Mouse (Mus musculus) stomach, embryonic 16.5 days (tissue): Measurements from ENCODE around the gene Gemin2. TPM values are rescaled to one million over a fixed set of nuclear protein-coding genes. Genes with fewer than 3 reads are reported as not detected.

Source experiments
- ATAC-seq: fragments of 200-750 bp; cut with Nextera tagmentation; 2 replicates; pipeline ENCODE4 v1.8.0; 2017; ENCODE audit warnings: moderate number of reproducible peaks, moderate TSS enrichment; ENCODE audit not compliant: insufficient read depth, low FRiP score
- H3K27ac ChIP-seq: fragments of 300-500 bp; sonication (generic); 2 replicates; pipeline ENCODE4 v1.5.1; 2014; ENCODE audit warnings: low read length
- H3K27me3 ChIP-seq: fragments of 300-500 bp; sonication (generic); 2 replicates; pipeline ENCODE4 v1.6.1; 2014; ENCODE audit warnings: low read length, control low read depth, mixed read lengths; ENCODE audit not compliant: control insufficient read depth, insufficient read depth
- H3K36me3 ChIP-seq: fragments of 300-500 bp; sonication (generic); 2 replicates; pipeline ENCODE4 v1.6.1; 2014; ENCODE audit warnings: low read length; ENCODE audit not compliant: control insufficient read depth, insufficient read depth
- H3K4me1 ChIP-seq: fragments of 300-500 bp; sonication (generic); 2 replicates; pipeline ENCODE4 v1.6.1; 2014; ENCODE audit warnings: low read length, control low read depth, mixed read lengths; ENCODE audit not compliant: control insufficient read depth, insufficient read depth
- H3K4me2 ChIP-seq: fragments of 300-500 bp; sonication (generic); 2 replicates; pipeline ENCODE4 v1.6.1; 2014; ENCODE audit warnings: low read depth, low read length, mixed read lengths
- H3K4me3 ChIP-seq: fragments of 300-500 bp; sonication (generic); replicated peaks from 2 replicates; pipeline ENCODE4 v1.5.1; 2014; ENCODE audit warnings: mild to moderate bottlenecking, low read length
- H3K9ac ChIP-seq: fragments of 300-500 bp; sonication (generic); 2 replicates; pipeline ENCODE4 v1.6.1; 2014; ENCODE audit warnings: low read length
- H3K9me3 ChIP-seq: fragments of 300-500 bp; sonication (generic); replicated peaks from 2 replicates; pipeline ENCODE4 v1.6.1; 2016; ENCODE audit warnings: low read length, control low read depth; ENCODE audit not compliant: control insufficient read depth
- WGBS: fragments of 180-500 bp; shearing (Covaris S2); extraction: QIAGEN DNeasy Blood & Tissue Kit; methylation state at CpG from one replicate; pipeline ENCODE4 v1.1.7; 2014; 5-methylcytosine and 5-hydroxymethylcytosine counted together
- polyA plus RNA-seq: library from polyadenylated mRNA; unstranded; fragments of >200 nt; fragmentation: Nextera tagmentation; extraction: Ambion mirVana; gene quantifications from 2 replicates; pipeline ENCODE4 v1.2.1, GENCODE M21; 2015

Gemin2 gene
- polyA plus RNA-seq, 1 experiment from 2014 or later = 25.7 TPM

DNA sequence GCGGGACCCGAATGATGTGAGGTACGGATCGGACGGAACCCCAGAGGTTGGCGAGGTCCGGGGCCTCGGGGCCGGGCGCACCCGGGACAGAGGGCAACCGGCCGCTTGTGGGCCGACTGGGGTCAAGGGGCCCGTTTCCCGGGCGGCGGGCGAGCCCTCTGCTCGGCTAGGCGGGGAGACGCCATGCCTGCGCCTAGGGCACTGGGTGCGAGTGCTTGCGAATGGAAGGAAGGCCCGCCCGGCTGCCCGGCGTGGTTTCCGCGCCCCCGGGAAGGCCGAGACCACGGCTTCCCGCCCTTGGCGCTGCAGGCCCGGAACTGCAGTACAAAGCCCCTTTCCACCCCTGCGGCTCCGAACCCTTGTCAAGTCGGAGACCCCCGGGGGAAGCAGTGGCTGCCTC lies 53.9 kb downstream of the Gemin2 start:
- peak overlapping the region; percentile 74 for H3K4me2 ChIP-seq
- under 1% methylated on average over 38 of the region's 41 CpGs for WGBS
- H3K27me3 ChIP-seq = no peaks in the 10 kb centered on the region
- H3K9me3 ChIP-seq = no peaks in the 10 kb centered on the region
- H3K4me1 ChIP-seq = peaks cover 8% of the 10 kb centered on the region
- peak overlapping the region; percentile 88 for H3K27ac ChIP-seq
- H3K9ac ChIP-seq = peak overlapping the region; percentile 100
- H3K4me3 ChIP-seq = peak overlapping the region; percentile 98
- ATAC-seq = peak; percentile 42; the same call in 1 of the 2 replicates
- H3K36me3 ChIP-seq = peaks cover 20% of the 10 kb centered on the region

DNA sequence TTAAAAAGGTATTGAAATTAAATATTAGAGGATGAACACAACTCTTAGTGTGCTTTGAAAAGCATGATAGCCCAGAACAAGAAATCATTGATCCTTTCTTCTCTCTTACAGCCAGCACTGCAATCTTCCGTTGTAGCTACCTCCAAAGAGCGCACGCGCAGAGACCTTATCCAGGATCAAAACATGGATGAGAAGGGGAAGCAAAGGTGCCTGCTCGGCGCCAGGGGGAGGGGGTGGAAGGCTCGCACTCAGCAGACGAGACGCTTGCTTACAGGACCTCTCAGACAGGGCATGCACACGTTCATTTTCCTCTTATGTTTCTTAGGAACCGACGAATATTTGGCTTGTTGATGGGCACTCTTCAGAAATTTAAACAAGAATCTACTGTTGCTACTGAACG lies 55.6 kb downstream of the Gemin2 start:
- Histone ChIP-seq H3K9me3 (no peaks in the 10 kb centered on the region), H3K4me3 (no peak overlapping the region), H3K36me3 (peaks cover 26% of the 10 kb centered on the region), H3K4me2 (no peak overlapping the region), H3K27me3 (no peaks in the 10 kb centered on the region), H3K27ac (no peak overlapping the region), H3K4me1 (peaks cover 8% of the 10 kb centered on the region), H3K9ac (no peak overlapping the region)
- WGBS = 92% methylated on average over 13 of the region's 13 CpGs
- ATAC-seq = no peak

DNA sequence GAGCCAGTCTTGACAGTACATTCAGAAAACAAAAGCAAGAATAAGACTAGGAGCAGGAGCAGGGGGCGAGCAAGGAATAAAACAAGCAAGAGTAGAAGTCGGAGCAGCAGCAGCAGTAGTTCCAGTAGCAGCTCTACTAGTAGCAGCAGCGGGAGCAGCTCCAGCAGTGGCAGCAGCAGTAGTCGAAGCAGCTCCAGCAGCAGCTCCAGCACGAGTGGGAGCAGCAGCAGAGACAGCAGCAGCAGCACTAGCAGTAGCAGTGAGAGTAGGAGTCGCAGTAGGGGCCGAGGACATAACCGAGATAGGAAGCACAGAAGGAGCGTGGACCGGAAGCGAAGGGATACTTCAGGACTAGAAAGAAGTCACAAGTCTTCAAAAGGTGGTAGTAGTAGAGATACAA lies 59.1 kb downstream of the Gemin2 start:
- Histone ChIP-seq H3K4me1 (peaks cover 5% of the 10 kb centered on the region; the same call in 1 of the 2 replicates), H3K4me2 (no peak overlapping the region), H3K9ac (no peak overlapping the region), H3K36me3 (peaks cover 26% of the 10 kb centered on the region), H3K4me3 (no peak overlapping the region), H3K9me3 (no peaks in the 10 kb centered on the region), H3K27me3 (no peaks in the 10 kb centered on the region), H3K27ac (no peak overlapping the region)
- ATAC-seq = no peak
- WGBS = 87% methylated on average over 11 of the region's 11 CpGs

DNA sequence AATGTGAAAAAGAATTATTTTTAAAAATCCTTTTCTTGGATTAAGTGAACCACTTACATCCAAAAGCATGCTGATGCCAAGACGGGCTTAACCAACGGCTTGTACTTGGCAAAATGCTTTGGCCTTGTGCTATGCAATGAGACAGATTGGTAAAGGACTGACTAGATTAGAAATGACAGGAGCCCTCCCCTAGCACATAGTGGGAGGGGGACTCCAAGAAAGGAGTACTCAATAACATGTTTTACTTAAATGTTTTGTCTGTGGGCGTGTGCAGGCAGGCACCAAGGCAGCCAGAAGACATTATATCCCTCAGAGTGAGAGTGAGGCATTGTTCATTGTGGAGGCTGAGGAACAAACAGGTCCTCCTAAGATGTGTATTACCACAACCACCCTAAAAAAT lies 60.9 kb downstream of the Gemin2 start:
- H3K27me3 ChIP-seq = no peaks in the 10 kb centered on the region
- 74% methylated on average over 3 of the region's 3 CpGs for WGBS
- no peak overlapping the region for H3K27ac ChIP-seq
- peaks cover 22% of the 10 kb centered on the region for H3K36me3 ChIP-seq
- no peak overlapping the region for H3K4me3 ChIP-seq
- no peak for ATAC-seq
- no peaks in the 10 kb centered on the region for H3K4me1 ChIP-seq
- H3K9ac ChIP-seq = no peak overlapping the region
- H3K4me2 ChIP-seq = no peak overlapping the region
- no peaks in the 10 kb centered on the region for H3K9me3 ChIP-seq

DNA sequence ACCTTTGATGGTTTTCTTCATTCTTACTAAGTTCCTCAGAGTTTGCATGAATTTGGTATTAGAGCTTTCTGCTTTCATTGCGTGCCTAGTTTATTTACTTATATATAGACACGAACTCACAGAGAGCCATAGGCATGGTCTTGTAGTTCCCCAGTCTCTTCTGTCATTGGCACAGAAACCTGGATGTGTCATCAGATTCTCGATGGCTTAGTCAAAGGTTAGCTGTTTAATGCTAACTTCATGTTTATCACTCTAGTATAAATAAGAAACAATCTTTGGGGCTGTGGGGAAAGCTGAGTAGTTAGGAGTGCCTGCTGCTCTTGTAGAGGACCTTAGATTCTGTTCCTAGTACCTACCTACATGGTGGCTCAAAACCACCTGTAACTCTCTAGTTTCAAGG lies 63.8 kb downstream of the Gemin2 start:
- H3K9me3 ChIP-seq = no peaks in the 10 kb centered on the region
- H3K4me3 ChIP-seq = no peak overlapping the region
- H3K4me1 ChIP-seq = no peaks in the 10 kb centered on the region
- H3K27me3 ChIP-seq = no peaks in the 10 kb centered on the region
- H3K27ac ChIP-seq = no peak overlapping the region
- WGBS = 79% methylated on average over 3 of the region's 3 CpGs
- ATAC-seq = no peak
- H3K36me3 ChIP-seq = 0 out of 2 replicates have a peak, but pooled peaks cover 7% of the 10 kb centered on the region
- H3K9ac ChIP-seq = no peak overlapping the region
- no peak overlapping the region for H3K4me2 ChIP-seq

DNA sequence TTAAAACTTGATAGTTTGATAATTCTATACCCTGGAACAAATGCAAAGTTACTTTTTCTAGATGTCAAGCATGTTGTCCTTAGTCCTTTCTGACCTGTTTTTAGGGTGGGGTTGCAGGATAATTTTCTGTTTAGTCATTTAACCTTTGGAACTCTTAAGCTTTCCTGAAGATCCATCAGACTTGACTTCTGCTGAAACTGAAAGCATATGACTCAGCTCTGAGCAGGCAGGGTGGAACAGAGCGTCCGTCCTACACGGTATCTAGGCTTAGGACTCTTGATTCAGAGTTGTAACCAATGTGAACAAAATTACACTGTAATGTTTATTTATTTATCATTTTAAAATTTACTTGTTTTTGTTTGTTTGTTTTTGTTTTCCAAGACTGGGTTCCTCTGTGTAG lies 64.7 kb downstream of the Gemin2 start:
- Histone ChIP-seq H3K27ac (no peak overlapping the region), H3K9me3 (no peaks in the 10 kb centered on the region), H3K27me3 (no peaks in the 10 kb centered on the region), H3K4me1 (no peaks in the 10 kb centered on the region), H3K4me3 (no peak overlapping the region), H3K9ac (no peak overlapping the region), H3K4me2 (no peak overlapping the region), H3K36me3 (no peaks in the 10 kb centered on the region)
- no peak for ATAC-seq
- 76% methylated on average over 3 of the region's 3 CpGs for WGBS

Other genes starting within 250 kb of the Gemin2 start
- 79.6 and 80.8 TPM in 2 replicates for gene Sec23a, start 1.4 kb upstream of the Gemin2 start, polyA plus RNA-seq
- gene Trappc6b, start 48.1 kb downstream of the Gemin2 start, polyA plus RNA-seq = 80.7 and 90.5 TPM in 2 replicates
- 84.1 and 85.6 TPM in 2 replicates for gene Pnn, start 53.5 kb downstream of the Gemin2 start, polyA plus RNA-seq
- gene Mia2, start 82.4 kb downstream of the Gemin2 start, polyA plus RNA-seq = 76.4 and 79.6 TPM in 2 replicates
- 3.5 and 4.8 TPM in 2 replicates for gene Fbxo33, start 206.3 kb downstream of the Gemin2 start, polyA plus RNA-seq